Mouse (Mus musculus) spleen, postnatal 10 days (tissue): ENCODE measurements at regions not wholly inside any gene's neighbourhood (a gene's known extent, or its start where the extent isn't known, plus 50 kb on each side); places are given as distances from the start of the nearest gene placed in this dataset.

ENCODE experiments used
- DNase-seq, 2 experiments: peaks; one replicate each; pipeline ENCODE4 v3.0.0; 2021 to 2022; ENCODE audit warnings: low spot score in 2 of 2

- no peak for DNase-seq
Measured at GRCm38 (mm10) chr13:119358696-119359095, 69.7 kb upstream of the Paip1 start.

GRCm38 (mm10) chr13:119363379-119363778 lies 65.0 kb upstream of the Paip1 start:
- DNase-seq = peak; percentile 23 to 73

- DNase-seq = no peak
Measured at GRCm38 (mm10) chr13:119364160-119364559, 64.2 kb upstream of the Paip1 start.

- no peak for DNase-seq
Measured at GRCm38 (mm10) chr13:119367544-119367943, 60.9 kb upstream of the Paip1 start.

- DNase-seq = peak; percentile 74 to 86
Measured at GRCm38 (mm10) chr13:119378404-119379037, 49.9 kb upstream of the Paip1 start.
